Mouse (Mus musculus) heart, embryonic 12.5 days (tissue): ENCODE results near the gene Usp46. TPM values are rescaled to one million over a fixed set of nuclear protein-coding genes. Genes with fewer than 3 reads are reported as not detected.

ENCODE experiments used
- ATAC-seq: fragments of 200-750 bp; cut with Nextera tagmentation; 2 replicates; pipeline ENCODE4 v1.8.0; 2017; ENCODE audit warnings: moderate TSS enrichment, moderate library complexity; ENCODE audit not compliant: insufficient number of reproducible peaks, low FRiP score
- H3K27ac ChIP-seq: fragments of 300-500 bp; sonication (generic); 2 replicates; pipeline ENCODE4 v1.5.1; 2016; ENCODE audit warnings: mild to moderate bottlenecking, moderate library complexity; ENCODE audit not compliant: poor library complexity, severe bottlenecking
- H3K27me3 ChIP-seq: fragments of 300-500 bp; sonication (generic); replicated peaks from 2 replicates; pipeline ENCODE4 v1.6.1; 2016; ENCODE audit warnings: mild to moderate bottlenecking, moderate library complexity
- H3K36me3 ChIP-seq: fragments of 300-500 bp; sonication (generic); 2 replicates; pipeline ENCODE4 v1.6.1; 2016; ENCODE audit warnings: mild to moderate bottlenecking, moderate library complexity
- H3K4me1 ChIP-seq: fragments of 300-500 bp; sonication (generic); replicated peaks from 2 replicates; pipeline ENCODE4 v1.6.1; 2016; ENCODE audit warnings: mild to moderate bottlenecking
- H3K4me2 ChIP-seq: fragments of 300-500 bp; sonication (generic); 2 replicates; pipeline ENCODE4 v1.6.1; 2016; ENCODE audit warnings: mild to moderate bottlenecking, moderate library complexity
- H3K4me3 ChIP-seq: fragments of 300-500 bp; sonication (generic); 2 replicates; pipeline ENCODE4 v1.5.1; 2016; ENCODE audit warnings: mild to moderate bottlenecking
- H3K9ac ChIP-seq: fragments of 300-500 bp; sonication (generic); 2 replicates; pipeline ENCODE4 v1.6.1; 2016; ENCODE audit warnings: mild to moderate bottlenecking, moderate library complexity
- H3K9me3 ChIP-seq: fragments of 300-500 bp; sonication (generic); replicated peaks from 2 replicates; pipeline ENCODE4 v1.6.1; 2016; ENCODE audit warnings: mild to moderate bottlenecking, moderate library complexity
- WGBS: fragments of 180-500 bp; shearing (Covaris S2); methylation state at CpG from one replicate; pipeline ENCODE4 v1.1.7; 2016; 5-methylcytosine and 5-hydroxymethylcytosine counted together
- polyA plus RNA-seq: library from polyadenylated mRNA; unstranded; fragments of >200 nt; fragmentation: Nextera tagmentation; extraction: Ambion mirVana; gene quantifications from 2 replicates; pipeline ENCODE4 v1.2.1, GENCODE M21; 2016

Usp46 gene
- polyA plus RNA-seq, 1 experiment from 2014 or later: 41.4 TPM

DNA sequence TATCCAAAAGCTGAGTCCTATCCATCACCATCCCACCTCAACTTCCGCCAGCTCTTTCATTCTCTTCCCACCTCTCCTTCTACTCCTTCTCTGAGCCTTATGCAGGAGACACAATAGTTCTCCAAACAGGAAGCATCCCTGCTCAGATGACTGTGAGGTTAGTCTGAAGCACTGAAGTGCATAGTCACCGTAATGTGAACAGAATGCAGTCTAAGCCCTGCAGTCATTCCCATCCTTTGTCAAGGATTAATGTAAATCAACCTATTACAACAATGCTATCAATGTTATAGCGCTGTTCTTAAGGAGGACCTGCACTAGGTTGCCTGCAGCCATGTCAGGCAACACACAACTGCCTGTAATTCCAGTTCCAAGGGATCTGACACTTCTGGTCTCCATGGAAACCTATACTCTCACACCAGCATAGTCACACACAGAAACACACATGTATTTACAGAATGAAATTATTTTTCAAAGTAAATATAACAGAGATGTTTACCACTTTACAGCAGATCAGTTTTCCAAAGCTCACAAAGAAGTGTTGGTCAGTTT is 115.1 kb downstream of the Usp46 start:
- Histone ChIP-seq H3K36me3 (no peaks in the 10 kb centered on the region), H3K27me3 (no peaks in the 10 kb centered on the region), H3K4me1 (no peaks in the 10 kb centered on the region), H3K9me3 (no peaks in the 10 kb centered on the region), H3K27ac (no peak overlapping the region), H3K9ac (no peak overlapping the region), H3K4me3 (no peak overlapping the region), H3K4me2 (no peak overlapping the region)
- 78% methylated on average over 3 of the region's 3 CpGs for WGBS
- no peak for ATAC-seq

DNA sequence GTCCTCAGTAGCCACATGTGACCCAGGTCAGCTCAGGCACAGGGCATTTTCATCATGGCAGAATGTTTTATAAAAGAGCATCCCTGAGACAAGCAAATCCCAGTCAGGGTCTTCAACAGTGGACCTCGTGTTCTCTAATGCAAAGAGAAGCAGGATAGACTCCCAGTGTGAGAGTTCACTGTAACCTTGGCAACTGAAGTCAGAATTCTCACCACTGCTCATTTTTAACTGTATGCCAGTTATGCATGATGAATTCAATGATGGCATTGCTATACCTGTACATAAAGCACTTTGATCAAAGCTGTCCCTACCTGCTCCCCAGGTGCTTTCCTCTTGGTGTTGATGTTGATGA is 116.6 kb downstream of the Usp46 start:
- 90% methylated on average over 1 of the region's 1 CpGs for WGBS

DNA sequence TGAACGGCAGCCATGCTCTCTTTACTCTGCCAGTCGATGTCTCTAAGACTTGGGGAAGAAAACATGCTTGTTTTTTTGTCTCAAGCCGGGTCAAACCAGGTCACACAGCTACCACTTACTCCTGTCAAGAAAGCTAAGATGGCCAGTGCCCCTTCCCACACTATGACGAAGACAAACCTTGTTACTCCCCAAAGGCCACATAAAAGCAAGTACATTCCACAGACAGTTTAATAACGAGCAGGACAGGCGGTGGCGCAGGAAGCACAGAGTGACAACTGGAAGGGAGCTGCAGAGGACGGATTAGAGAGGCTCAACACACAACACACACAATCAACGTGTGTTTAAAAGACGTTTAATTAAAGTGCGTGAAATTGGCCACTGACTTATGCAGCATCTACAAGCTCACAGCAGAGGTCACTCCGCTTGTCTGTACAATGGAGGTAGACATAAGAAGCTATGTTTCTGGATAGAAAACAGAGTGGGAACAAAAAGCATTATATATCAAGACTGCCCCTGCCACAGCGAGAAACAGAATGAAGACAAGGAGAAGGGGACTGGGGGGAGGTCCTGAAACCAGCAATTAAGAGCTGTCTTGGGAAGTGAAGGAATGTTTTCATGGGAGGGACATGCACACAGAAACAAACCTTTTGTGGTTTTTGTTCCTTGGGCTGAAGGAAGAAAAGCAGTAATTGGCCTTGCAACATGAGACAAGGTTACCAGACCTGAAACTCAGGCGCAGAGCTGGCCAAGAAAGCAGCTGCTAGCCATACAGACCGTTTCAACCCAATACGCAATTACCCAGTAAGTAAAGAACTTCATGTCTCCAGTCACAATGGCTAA is 117.2 kb downstream of the Usp46 start:
- Histone ChIP-seq H3K4me2 (no peak overlapping the region), H3K4me1 (no peaks in the 10 kb centered on the region), H3K4me3 (no peak overlapping the region), H3K9me3 (no peaks in the 10 kb centered on the region), H3K27ac (no peak overlapping the region), H3K9ac (no peak overlapping the region), H3K27me3 (no peaks in the 10 kb centered on the region), H3K36me3 (no peaks in the 10 kb centered on the region)
- ATAC-seq: no peak
- 70% methylated on average over 16 of the region's 16 CpGs for WGBS

More for the DNA sequence above, 116.6 kb downstream of the Usp46 start:
- no peak for ATAC-seq
- H3K4me2 ChIP-seq: no peak overlapping the region
- H3K27ac ChIP-seq: no peak overlapping the region
- H3K4me1 ChIP-seq: no peaks in the 10 kb centered on the region
- no peak overlapping the region for H3K4me3 ChIP-seq
- no peak overlapping the region for H3K9ac ChIP-seq
- H3K27me3 ChIP-seq: no peaks in the 10 kb centered on the region
- H3K36me3 ChIP-seq: no peaks in the 10 kb centered on the region
- no peaks in the 10 kb centered on the region for H3K9me3 ChIP-seq

Other genes with a start within 250 kb of the Usp46 start
- gene Rasl11b, start 126.9 kb upstream of the Usp46 start, polyA plus RNA-seq: 107 TPM in 2 replicates